Mouse (Mus musculus): ENCODE measurements around the gene Hccs.

DNA sequence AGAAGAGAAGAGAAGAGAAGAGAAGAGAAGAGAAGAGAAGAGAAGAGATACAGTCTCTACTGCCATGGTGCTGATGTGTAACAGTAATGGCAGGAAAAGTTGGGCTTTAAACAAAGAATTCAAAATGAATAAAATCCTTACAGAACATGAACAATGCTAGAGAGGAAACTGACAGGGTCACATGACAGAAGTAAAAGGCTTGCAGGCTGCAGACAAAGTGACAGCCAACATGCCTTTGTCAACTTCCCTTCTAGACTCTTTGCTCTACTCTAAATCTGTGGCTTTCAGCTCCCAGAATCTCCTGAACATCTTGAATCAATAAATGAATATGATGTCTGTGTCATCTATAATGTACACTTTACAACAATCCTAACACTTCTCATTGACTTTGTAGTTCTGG is 17.4 kb upstream of the Hccs start:
- TF ChIP-seq CTCF (IDR thresholded peaks at IDR 0.05; ENCODE audit: borderline replicate concordance, insufficient read depth, low read depth, low read length) (no peak), POLR2A (IDR thresholded peaks at IDR 0.05; ENCODE audit: borderline replicate concordance, insufficient read depth, low read length) (no peak)

Data from cerebellum, adult 2 months (tissue).